Mouse (Mus musculus) hindbrain, embryonic 16.5 days (tissue): Measurements from ENCODE around the gene Slc25a33. TPM values are rescaled to one million over a fixed set of nuclear protein-coding genes. Genes with fewer than 3 reads are reported as not detected.
A peak's percentile ranks its signal among the peaks of the same experiment; 100 is the strongest.

ENCODE experiments used
- ATAC-seq: fragments of 200-750 bp; cut with Nextera tagmentation; 2 replicates; pipeline ENCODE4 v1.8.0; 2017; ENCODE audit warnings: moderate TSS enrichment, moderate library complexity
- H3K27ac ChIP-seq: fragments of 300-500 bp; sonication (generic); 2 replicates; pipeline ENCODE4 v1.5.1; 2014; ENCODE audit warnings: low read depth, mild to moderate bottlenecking, control low read depth, low read length, moderate library complexity
- H3K27me3 ChIP-seq: fragments of 300-500 bp; sonication (generic); replicated peaks from 2 replicates; pipeline ENCODE4 v1.6.1; 2014; ENCODE audit warnings: low read length; ENCODE audit not compliant: control insufficient read depth, insufficient read depth
- H3K36me3 ChIP-seq: fragments of 300-500 bp; sonication (generic); 2 replicates; pipeline ENCODE4 v1.6.1; 2014; ENCODE audit warnings: mild to moderate bottlenecking, low read length, moderate library complexity, mixed read lengths; ENCODE audit not compliant: control insufficient read depth, insufficient read depth
- H3K4me1 ChIP-seq: fragments of 300-500 bp; sonication (generic); 2 replicates; pipeline ENCODE4 v1.6.1; 2014; ENCODE audit warnings: low read depth, low read length; ENCODE audit not compliant: control insufficient read depth, insufficient read depth
- H3K4me2 ChIP-seq: fragments of 300-500 bp; sonication (generic); 2 replicates; pipeline ENCODE4 v1.6.1; 2014; ENCODE audit warnings: mild to moderate bottlenecking, low read length, control low read depth, moderate library complexity
- H3K4me3 ChIP-seq: fragments of 300-500 bp; sonication (generic); 2 replicates; pipeline ENCODE4 v1.5.1; 2014; ENCODE audit warnings: mild to moderate bottlenecking, low read length, control low read depth, moderate library complexity
- H3K9ac ChIP-seq: fragments of 300-500 bp; sonication (generic); 2 replicates; pipeline ENCODE4 v1.6.1; 2014; ENCODE audit warnings: low read depth, mild to moderate bottlenecking, control low read depth, low read length, moderate library complexity
- H3K9me3 ChIP-seq: fragments of 300-500 bp; sonication (generic); 2 replicates; pipeline ENCODE4 v1.6.1; 2014; ENCODE audit warnings: mild to moderate bottlenecking, low read length, moderate library complexity; ENCODE audit not compliant: control insufficient read depth
- WGBS: fragments of 180-500 bp; shearing (Covaris S2); extraction: QIAGEN DNeasy Blood & Tissue Kit; methylation state at CpG from one replicate; pipeline ENCODE4 v1.1.7; 2014; 5-methylcytosine and 5-hydroxymethylcytosine counted together
- polyA plus RNA-seq: library from polyadenylated mRNA; unstranded; fragments of >200 nt; fragmentation: Nextera tagmentation; extraction: Ambion mirVana; gene quantifications from 2 replicates; pipeline ENCODE4 v1.2.1, GENCODE M21; 2015

Gene Slc25a33
- polyA plus RNA-seq, 1 experiment from 2014 or later = 37.2 TPM

DNA sequence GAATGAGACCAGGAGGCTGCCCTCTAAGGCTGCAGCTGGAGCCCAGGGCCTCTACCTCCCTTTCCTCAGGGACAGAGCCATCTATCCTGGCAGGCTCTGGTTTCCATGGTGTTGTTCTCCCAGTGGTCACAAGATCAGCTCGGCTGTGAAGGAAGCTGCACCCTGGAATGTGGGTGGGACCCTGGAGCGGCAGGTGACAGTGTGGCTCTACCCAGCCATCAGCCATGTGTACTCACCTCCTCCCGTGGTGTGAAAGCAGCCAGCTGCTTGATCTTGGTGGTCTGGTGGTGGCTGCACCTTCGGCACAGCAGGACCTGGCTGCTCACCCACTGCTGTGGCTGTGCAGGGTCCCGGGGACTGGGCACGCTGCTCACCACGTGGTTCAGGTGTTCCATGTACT lies 43.2 kb downstream of the Slc25a33 start:
- Histone ChIP-seq H3K9ac (no peak overlapping the region), H3K9me3 (no peaks in the 10 kb centered on the region), H3K4me2 (no peak overlapping the region), H3K4me1 (peaks cover 35% of the 10 kb centered on the region), H3K27me3 (no peaks in the 10 kb centered on the region), H3K36me3 (peaks cover 17% of the 10 kb centered on the region), H3K27ac (no peak overlapping the region), H3K4me3 (no peak overlapping the region)
- WGBS = 74% methylated on average over 7 of the region's 7 CpGs
- no peak for ATAC-seq

DNA sequence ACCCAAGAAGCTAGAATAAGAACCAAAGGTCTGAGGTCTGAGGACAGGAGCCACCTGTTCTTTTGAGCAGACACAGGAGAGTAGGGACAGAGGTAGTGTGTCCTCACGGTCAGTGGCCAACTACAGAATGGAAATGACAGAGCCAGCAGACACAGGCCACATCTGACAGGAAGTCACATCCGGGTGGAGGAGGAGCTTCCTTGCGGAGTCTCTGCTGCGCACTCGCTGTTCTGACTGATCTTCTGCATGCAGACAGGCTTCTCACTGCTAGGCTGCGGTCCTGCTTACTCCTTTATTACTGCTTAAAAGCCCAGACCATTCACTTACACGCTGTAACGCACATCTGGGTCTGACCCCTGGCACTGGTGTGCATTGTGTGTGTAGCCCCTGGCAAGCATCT lies 45.3 kb downstream of the Slc25a33 start:
- H3K4me1 ChIP-seq = peaks cover 26% of the 10 kb centered on the region
- H3K27me3 ChIP-seq = no peaks in the 10 kb centered on the region
- ATAC-seq = no peak
- 80% methylated on average over 8 of the region's 8 CpGs for WGBS
- no peaks in the 10 kb centered on the region for H3K9me3 ChIP-seq
- H3K4me2 ChIP-seq = no peak overlapping the region
- H3K36me3 ChIP-seq = peaks cover 25% of the 10 kb centered on the region
- no peak overlapping the region for H3K4me3 ChIP-seq
- H3K27ac ChIP-seq = no peak overlapping the region
- no peak overlapping the region for H3K9ac ChIP-seq

GRCm38 (mm10) chr4:149727636-149728035 lies 46.4 kb downstream of the Slc25a33 start:
- Histone ChIP-seq H3K4me1 (peaks cover 21% of the 10 kb centered on the region), H3K9ac (no peak overlapping the region), H3K4me3 (no peak overlapping the region), H3K4me2 (no peak overlapping the region), H3K27me3 (no peaks in the 10 kb centered on the region), H3K36me3 (peaks cover 25% of the 10 kb centered on the region), H3K27ac (no peak overlapping the region), H3K9me3 (no peaks in the 10 kb centered on the region)
- 88% methylated on average over 5 of the region's 5 CpGs for WGBS
- no peak for ATAC-seq

- Histone ChIP-seq H3K27ac (no peak overlapping the region), H3K4me2 (no peak overlapping the region), H3K4me1 (peaks cover 22% of the 10 kb centered on the region), H3K9me3 (no peaks in the 10 kb centered on the region), H3K4me3 (no peak overlapping the region), H3K27me3 (no peaks in the 10 kb centered on the region), H3K36me3 (peaks cover 28% of the 10 kb centered on the region), H3K9ac (no peak overlapping the region)
- ATAC-seq = no peak
- WGBS = 75% methylated on average over 15 of the region's 15 CpGs
Measured at GRCm38 (mm10) chr4:149725661-149726350, 48.3 kb downstream of the Slc25a33 start.

DNA sequence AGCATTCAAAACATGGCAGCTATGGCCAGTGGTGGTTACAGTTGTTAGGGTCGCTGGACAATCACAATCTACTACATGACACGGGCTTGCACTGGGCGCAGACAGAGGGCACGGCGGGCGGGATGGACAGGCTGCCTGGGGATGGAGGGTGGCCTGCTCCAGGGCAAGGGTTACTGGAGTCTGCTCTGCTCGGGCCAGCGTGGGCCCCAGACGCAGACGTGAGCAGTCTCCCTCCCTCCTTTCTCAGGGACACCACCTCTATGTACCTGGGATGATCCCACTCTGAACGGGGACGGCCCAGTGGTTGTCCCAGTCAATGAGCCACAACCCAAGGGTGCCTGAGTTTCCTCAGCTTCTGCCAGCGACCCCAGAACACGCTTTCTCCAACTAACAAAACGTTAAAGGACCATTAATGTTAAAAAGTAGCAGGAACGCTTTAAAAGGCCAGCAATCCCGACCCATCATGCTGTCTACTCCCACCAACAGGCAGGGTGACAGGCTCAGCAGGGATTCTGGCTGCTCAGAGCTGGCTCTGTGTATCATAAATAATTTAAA lies 49.1 kb downstream of the Slc25a33 start:
- Histone ChIP-seq H3K9ac (no peak overlapping the region), H3K27ac (no peak overlapping the region), H3K27me3 (no peaks in the 10 kb centered on the region), H3K4me3 (no peak overlapping the region), H3K4me2 (no peak overlapping the region), H3K36me3 (peaks cover 28% of the 10 kb centered on the region), H3K4me1 (peaks cover 22% of the 10 kb centered on the region), H3K9me3 (no peaks in the 10 kb centered on the region)
- 86% methylated on average over 17 of the region's 17 CpGs for WGBS
- no peak for ATAC-seq

GRCm38 (mm10) chr4:149723855-149724731 lies 50.0 kb downstream of the Slc25a33 start:
- 70% methylated on average over 17 of the region's 17 CpGs for WGBS
- no peak overlapping the region for H3K4me3 ChIP-seq
- no peak overlapping the region for H3K9ac ChIP-seq
- no peaks in the 10 kb centered on the region for H3K9me3 ChIP-seq
- peak overlapping the region; percentile 31; the same call in 1 of the 2 replicates for H3K27ac ChIP-seq
- peaks cover 22% of the 10 kb centered on the region for H3K4me1 ChIP-seq
- peaks cover 30% of the 10 kb centered on the region for H3K36me3 ChIP-seq
- ATAC-seq = peak; percentile 68
- H3K4me2 ChIP-seq = no peak overlapping the region
- H3K27me3 ChIP-seq = no peaks in the 10 kb centered on the region

DNA sequence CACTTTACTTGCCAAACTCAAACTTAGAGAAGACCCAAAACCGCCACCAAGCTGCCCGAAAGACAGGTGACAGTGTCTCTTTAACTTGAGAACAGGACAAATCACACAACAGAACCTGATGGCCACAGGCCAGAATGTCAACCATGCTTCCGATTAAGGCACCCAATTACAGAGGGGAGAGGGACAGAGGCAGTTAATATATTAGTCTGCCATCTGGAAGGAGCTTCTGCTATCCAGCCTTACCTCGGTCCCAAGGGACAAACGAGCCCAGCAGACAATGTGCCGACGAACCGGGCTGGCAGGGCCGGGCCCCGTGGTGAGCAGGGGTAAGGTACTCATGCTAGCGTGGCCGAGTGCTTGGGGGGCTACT lies 51.1 kb downstream of the Slc25a33 start:
- Histone ChIP-seq H3K27me3 (no peaks in the 10 kb centered on the region), H3K9ac (no peak overlapping the region), H3K36me3 (peaks cover 41% of the 10 kb centered on the region), H3K27ac (no peak overlapping the region), H3K4me1 (peaks cover 22% of the 10 kb centered on the region), H3K4me2 (no peak overlapping the region), H3K4me3 (no peak overlapping the region), H3K9me3 (no peaks in the 10 kb centered on the region)
- 62% methylated on average over 12 of the region's 12 CpGs for WGBS
- no peak for ATAC-seq

GRCm38 (mm10) chr4:149722104-149723020 lies 51.7 kb downstream of the Slc25a33 start:
- 68% methylated on average over 24 of the region's 24 CpGs for WGBS
- H3K4me1 ChIP-seq = peaks cover 22% of the 10 kb centered on the region
- H3K4me3 ChIP-seq = no peak overlapping the region
- no peak overlapping the region for H3K27ac ChIP-seq
- no peaks in the 10 kb centered on the region for H3K27me3 ChIP-seq
- H3K9me3 ChIP-seq = no peaks in the 10 kb centered on the region
- H3K4me2 ChIP-seq = no peak overlapping the region
- no peak for ATAC-seq
- H3K9ac ChIP-seq = no peak overlapping the region
- H3K36me3 ChIP-seq = peaks cover 42% of the 10 kb centered on the region
